Mouse (Mus musculus): ENCODE results near the gene Gm45713. TPM values are rescaled to one million over a fixed set of nuclear protein-coding genes. Genes with fewer than 3 reads are reported as not detected.
"Not testable (repeated sequence)": the region's sequence is repeated elsewhere in the genome, so short reads cannot be mapped to it uniquely, and the experiment has no call there.

Gm45713 gene
- polyA plus RNA-seq, 1 experiment from 2014 or later: 0.19 TPM

DNA sequence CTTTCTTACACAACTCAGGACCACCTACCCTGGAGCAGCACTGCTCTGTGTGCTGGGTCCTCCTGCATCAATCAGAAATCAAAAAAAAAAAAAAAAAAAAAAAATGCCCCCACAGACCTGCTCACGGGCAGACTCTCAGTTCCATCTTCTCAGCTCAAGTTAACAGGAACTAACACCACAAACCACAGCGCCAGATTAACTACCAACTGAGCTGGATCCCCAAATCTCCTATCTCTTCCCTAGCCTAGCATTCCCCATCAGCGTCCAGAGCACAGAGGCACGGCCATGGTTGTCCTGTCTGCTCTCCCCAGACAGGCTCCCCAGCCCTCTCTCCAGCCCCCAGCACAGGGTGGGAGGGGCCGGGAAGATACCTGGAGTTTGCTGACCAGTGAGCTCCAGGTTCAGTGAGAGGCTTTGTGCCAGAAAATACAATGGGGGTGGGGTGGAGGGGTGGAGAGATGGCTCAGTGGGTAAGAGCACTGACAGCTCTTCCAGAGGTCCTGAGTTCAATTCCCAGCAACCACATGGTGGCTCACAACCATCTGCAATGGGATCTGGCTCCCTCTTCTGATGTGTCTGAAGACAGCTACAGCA is 28.9 kb downstream of the Gm45713 start:
- WGBS: 53% methylated on average over 5 of the region's 5 CpGs

DNA sequence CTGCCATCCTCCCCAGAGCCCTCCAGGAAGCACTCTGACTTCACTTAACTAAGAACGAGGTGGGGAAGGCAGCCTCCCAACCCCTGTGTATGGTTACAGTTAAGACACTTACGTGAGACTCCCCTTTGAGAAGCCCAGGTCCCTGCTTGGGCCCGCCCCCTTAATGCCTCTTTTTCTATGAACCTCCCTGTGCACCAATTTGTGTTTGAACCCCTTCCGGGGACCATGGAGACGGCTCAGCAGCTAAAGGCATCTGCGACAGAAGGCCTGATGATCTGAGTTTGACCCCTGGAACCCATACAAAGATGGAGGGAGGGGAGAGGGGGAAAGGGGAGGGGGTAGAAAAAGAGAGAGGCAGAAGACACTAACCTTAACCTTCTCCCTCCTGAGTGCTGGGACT is 29.6 kb downstream of the Gm45713 start:
- no peaks in the 10 kb centered on the region for H3K9me3 ChIP-seq (replicated peaks)
- WGBS: 20% methylated on average over 6 of the region's 6 CpGs
- DNase-seq (ENCODE audit: low spot score): peak; percentile 73
- peak overlapping the region; percentile 35; the same call in 1 of the 2 replicates for H3K4me3 ChIP-seq
- H3K27me3 ChIP-seq (ENCODE audit: low read depth, poor library complexity, severe bottlenecking): no peaks in the 10 kb centered on the region
- H3K27ac ChIP-seq (replicated peaks): peak overlapping the region; percentile 81
- peaks cover 37% of the 10 kb centered on the region for H3K4me1 ChIP-seq
- no peaks in the 10 kb centered on the region for H3K36me3 ChIP-seq

More for the DNA sequence above, 28.9 kb downstream of the Gm45713 start:
- DNase-seq (ENCODE audit: low spot score): no peak
- peak overlapping the region; percentile 81 for H3K27ac ChIP-seq (replicated peaks)
- H3K9me3 ChIP-seq (replicated peaks): no peaks in the 10 kb centered on the region
- no peaks in the 10 kb centered on the region for H3K36me3 ChIP-seq
- H3K4me3 ChIP-seq: no peak overlapping the region
- no peaks in the 10 kb centered on the region for H3K27me3 ChIP-seq (ENCODE audit: low read depth, poor library complexity, severe bottlenecking)
- peaks cover 37% of the 10 kb centered on the region for H3K4me1 ChIP-seq

DNA sequence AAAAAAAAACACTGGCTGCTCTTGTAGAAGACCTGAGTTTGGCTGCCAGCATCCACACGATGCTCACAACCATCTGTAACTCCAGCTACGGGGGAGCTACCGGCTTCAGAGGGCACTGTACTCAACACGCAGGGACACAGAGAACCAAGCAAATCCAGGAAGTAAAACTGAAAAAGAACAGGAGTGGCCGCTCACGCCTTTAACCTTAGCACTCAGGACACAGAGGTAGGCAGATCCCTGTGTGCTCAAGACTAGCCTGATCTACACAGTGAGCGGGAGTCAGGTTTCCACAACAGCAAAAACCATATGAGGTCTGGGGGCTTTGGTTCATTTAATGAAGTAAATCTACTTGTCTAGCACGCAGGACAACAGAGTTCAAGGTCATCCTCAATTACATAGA is 30.5 kb downstream of the Gm45713 start:
- H3K4me1 ChIP-seq: peaks cover 37% of the 10 kb centered on the region
- 84% methylated on average over 8 of the region's 8 CpGs for WGBS
- peak overlapping the region; percentile 81 for H3K27ac ChIP-seq (replicated peaks)
- no peaks in the 10 kb centered on the region for H3K27me3 ChIP-seq (ENCODE audit: low read depth, poor library complexity, severe bottlenecking)
- H3K36me3 ChIP-seq: no peaks in the 10 kb centered on the region
- DNase-seq (ENCODE audit: low spot score): no peak
- no peaks in the 10 kb centered on the region for H3K9me3 ChIP-seq (replicated peaks)
- no peak overlapping the region for H3K4me3 ChIP-seq

DNA sequence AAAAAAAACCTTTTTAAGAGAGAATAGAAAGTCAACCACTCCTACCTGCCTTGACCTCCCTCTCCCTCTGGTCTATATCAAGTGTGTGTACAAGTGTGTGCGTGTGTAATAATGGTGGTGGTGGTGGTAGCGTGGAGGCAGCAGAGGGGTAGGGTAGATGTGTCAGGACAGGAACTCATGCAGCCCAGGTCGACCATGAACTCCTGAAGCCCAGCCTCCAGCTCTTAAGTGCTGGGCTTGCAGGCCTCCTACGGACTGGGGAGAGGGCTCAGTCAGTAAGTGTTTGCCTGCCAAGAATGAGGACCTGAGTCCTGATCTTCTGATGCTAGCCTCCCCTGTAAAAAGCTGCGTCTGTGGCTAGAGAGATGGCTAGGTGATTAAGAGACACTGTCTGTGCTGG is 31.1 kb downstream of the Gm45713 start:
- H3K4me1 ChIP-seq: peaks cover 37% of the 10 kb centered on the region
- H3K4me3 ChIP-seq: no peak overlapping the region
- no peak for DNase-seq (ENCODE audit: low spot score)
- no peaks in the 10 kb centered on the region for H3K9me3 ChIP-seq (replicated peaks)
- WGBS: 85% methylated on average over 5 of the region's 5 CpGs
- peak overlapping the region; percentile 81; the same call in 1 of the 2 replicates for H3K27ac ChIP-seq (replicated peaks)
- no peaks in the 10 kb centered on the region for H3K36me3 ChIP-seq
- no peaks in the 10 kb centered on the region for H3K27me3 ChIP-seq (ENCODE audit: low read depth, poor library complexity, severe bottlenecking)

DNA sequence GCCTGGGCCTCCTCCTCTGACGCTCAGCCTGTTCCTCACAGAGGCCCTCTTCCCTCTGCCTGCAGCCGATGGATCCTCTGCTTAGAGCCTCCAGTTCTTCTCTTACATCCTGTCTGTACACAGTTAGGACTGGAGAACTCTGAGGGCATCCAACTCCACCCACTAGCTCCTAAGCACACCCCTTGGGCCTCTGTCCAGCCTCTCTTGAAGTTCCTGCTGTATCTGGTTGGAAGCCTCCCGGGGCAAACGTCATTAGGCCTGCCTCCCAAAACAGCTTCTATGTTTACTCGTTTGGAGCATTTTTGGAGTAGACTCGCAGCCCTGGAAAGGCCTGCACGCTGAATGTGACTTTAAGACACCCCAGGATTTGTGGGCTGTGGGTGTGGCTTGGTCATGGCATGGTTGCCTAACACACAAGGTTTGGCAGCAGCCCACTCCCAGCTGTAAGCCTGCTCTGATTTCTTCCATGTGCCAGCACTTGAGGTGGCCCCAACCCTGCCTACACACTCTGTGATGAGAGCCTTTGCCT is 32.3 kb downstream of the Gm45713 start, which contains the start of gene Fcgrt:
Fcgrt (minus strand) TSS at position 200 of the 529 bp plus-strand sequence.
- WGBS: 83% methylated on average over 7 of the region's 7 CpGs
- Histone ChIP-seq H3K4me1 (peaks cover 37% of the 10 kb centered on the region), H3K36me3 (no peaks in the 10 kb centered on the region), H3K4me3 (no peak within 1 kb of the TSS; the same call in 1 of the 2 replicates), H3K9me3 (replicated peaks) (no peaks in the 10 kb centered on the region), H3K27me3 (ENCODE audit: low read depth, poor library complexity, severe bottlenecking) (no peaks in the 10 kb centered on the region), H3K27ac (replicated peaks) (peak within 1 kb of the TSS; percentile 7; the same call in 1 of the 2 replicates)
- DNase-seq (ENCODE audit: low spot score): no peak

DNA sequence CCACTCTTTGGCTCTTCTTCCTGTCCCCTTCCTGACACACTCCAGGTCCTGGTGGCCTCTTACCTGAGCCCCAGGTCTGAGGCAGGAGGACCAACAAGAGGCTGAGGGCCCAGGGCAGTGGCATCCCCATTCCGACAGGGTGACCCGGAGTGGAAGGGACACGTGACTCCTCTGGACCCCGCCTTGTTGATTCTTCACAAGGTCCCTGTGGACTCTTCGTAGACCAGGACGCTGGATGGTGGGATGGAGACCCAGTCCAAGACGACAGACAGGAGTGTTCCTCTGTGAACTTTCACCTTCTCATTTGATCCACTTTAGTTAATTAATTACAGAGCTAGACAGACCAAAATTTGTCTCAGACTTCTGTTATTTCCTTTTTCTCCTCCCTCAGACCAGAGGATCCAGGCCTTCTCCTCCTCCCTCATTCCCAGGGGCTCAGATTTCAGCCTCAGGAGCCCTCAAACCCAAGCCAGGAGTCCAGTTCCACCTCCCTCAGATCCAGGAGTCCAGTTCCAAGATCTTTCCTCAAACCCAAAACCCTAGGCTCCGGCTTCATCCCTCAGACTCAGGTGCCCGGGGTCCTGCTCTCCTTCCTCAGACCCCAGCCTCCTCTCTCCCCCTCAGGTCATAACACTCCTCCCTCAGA is 33.0 kb downstream of the Gm45713 start:
- no peaks in the 10 kb centered on the region for H3K9me3 ChIP-seq (replicated peaks)
- peak overlapping the region; percentile 7; the same call in 1 of the 2 replicates for H3K27ac ChIP-seq (replicated peaks)
- no peak for DNase-seq (ENCODE audit: low spot score)
- H3K4me3 ChIP-seq: no peak overlapping the region; the same call in 1 of the 2 replicates
- peaks cover 37% of the 10 kb centered on the region for H3K4me1 ChIP-seq
- no peaks in the 10 kb centered on the region for H3K36me3 ChIP-seq
- 87% methylated on average over 9 of the region's 9 CpGs for WGBS
- H3K27me3 ChIP-seq (ENCODE audit: low read depth, poor library complexity, severe bottlenecking): no peaks in the 10 kb centered on the region

DNA sequence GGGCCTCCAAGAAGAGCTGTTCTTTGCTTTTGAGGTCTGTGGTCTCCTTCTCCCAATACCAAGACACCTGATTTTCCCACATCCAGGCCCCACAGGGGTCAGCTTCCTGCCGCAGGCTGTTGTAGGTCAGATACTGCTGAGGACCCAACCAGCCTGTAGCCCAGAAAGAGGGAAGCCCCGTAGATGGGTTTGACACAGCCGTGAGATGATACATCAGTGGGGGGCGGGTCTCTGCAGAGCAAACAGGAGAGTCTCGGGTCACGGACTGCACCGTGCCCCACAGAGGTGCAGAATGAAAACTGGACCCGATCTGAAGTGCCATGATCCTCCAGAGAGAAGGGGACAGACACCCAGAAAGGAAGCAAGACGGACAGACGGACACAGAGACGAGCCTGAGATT is 33.6 kb downstream of the Gm45713 start:
- no peaks in the 10 kb centered on the region for H3K9me3 ChIP-seq (replicated peaks)
- no peak overlapping the region for H3K4me3 ChIP-seq
- H3K36me3 ChIP-seq: no peaks in the 10 kb centered on the region
- H3K27ac ChIP-seq (replicated peaks): no peak overlapping the region
- peaks cover 36% of the 10 kb centered on the region for H3K4me1 ChIP-seq
- DNase-seq (ENCODE audit: low spot score): no peak
- 90% methylated on average over 11 of the region's 11 CpGs for WGBS
- H3K27me3 ChIP-seq (ENCODE audit: low read depth, poor library complexity, severe bottlenecking): no peaks in the 10 kb centered on the region

DNA sequence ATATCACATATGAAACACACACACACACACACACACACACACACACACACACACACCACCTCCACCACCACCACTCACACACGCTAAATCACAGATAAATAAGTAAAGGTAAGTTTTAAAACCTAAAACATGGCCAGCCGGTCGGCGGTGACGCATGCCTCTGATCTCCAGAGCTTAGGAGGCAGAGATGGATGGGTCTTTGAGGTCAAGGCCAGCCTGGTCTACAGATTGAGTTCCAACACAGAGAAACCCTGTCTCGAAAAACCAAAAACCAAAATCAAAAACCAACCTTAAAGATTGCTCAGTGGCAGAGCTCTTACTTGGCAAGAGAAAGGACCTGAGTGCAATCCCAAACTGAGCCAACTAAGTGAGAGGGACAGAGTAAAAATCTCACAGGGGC is 36.0 kb downstream of the Gm45713 start:
- no peaks in the 10 kb centered on the region for H3K36me3 ChIP-seq
- H3K27me3 ChIP-seq (ENCODE audit: low read depth, poor library complexity, severe bottlenecking): no peaks in the 10 kb centered on the region
- DNase-seq (ENCODE audit: low spot score): no peak
- no peak overlapping the region for H3K4me3 ChIP-seq
- no peak overlapping the region for H3K27ac ChIP-seq (replicated peaks)
- H3K4me1 ChIP-seq: peaks cover 16% of the 10 kb centered on the region
- no peaks in the 10 kb centered on the region for H3K9me3 ChIP-seq (replicated peaks)
- WGBS: 95% methylated on average over 6 of the region's 6 CpGs

DNA sequence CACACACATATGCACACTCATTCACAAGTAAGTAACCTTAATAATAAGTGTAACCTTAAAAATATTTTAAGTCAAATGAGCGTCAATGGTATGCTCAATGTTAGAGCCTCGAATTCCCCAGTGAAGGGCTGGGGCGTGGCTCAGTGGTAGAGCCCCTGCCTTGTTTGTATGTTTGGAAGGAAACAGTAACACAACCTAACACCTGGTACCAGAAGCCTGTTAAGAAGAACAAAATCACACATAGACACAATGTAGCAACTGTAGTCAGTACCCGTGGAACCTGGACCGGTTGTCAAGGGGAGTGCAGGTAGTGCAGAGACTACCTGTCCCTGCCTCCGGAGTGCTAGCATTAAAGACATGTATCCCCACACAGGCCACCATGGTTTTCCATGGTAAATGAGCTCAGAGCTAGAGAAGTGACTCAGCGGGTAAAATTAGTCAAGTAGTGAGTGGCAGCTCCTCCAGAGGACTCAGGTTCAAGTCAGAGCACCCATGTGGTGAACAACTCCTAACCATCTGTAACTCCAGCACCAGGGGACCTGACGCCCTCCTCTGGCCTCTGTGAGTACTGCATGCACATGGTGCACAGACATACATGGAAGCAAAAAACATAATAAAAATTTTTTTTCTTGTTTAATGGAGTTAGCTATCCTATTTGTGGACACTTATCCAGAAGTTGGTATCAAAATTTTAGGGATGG is 37.3 kb downstream of the Gm45713 start:
- Histone ChIP-seq H3K36me3 (no peaks in the 10 kb centered on the region), H3K4me3 (no peak overlapping the region), H3K27me3 (ENCODE audit: low read depth, poor library complexity, severe bottlenecking) (no peaks in the 10 kb centered on the region), H3K27ac (replicated peaks) (no peak overlapping the region), H3K4me1 (peaks cover 9% of the 10 kb centered on the region), H3K9me3 (replicated peaks) (no peaks in the 10 kb centered on the region)
- WGBS: 90% methylated on average over 8 of the region's 8 CpGs
- DNase-seq (ENCODE audit: low spot score): no peak

DNA sequence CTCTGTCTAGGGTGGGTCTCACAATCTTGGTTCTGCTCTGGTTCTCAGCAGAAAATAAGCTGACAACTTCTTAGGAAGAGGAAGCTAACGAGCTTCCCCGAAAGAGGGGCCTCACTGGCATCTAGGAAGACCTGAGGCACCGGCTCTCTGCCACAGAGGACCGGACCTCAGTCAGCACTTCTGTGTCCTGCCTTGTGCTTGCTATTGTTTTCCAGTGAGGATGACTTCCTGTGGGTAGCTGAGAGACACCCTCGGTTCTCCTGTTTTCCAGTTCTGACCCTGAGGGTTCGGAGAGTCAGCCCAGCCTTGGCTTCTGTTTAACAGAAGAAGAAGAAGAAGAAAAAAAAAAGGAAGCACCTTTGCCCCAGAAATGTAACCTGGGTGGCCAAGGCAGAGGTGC is 38.6 kb downstream of the Gm45713 start:
- Histone ChIP-seq H3K36me3 (no peaks in the 10 kb centered on the region), H3K4me3 (no peak overlapping the region), H3K27me3 (ENCODE audit: low read depth, poor library complexity, severe bottlenecking) (no peaks in the 10 kb centered on the region), H3K27ac (replicated peaks) (no peak overlapping the region), H3K4me1 (peaks cover 12% of the 10 kb centered on the region), H3K9me3 (replicated peaks) (no peaks in the 10 kb centered on the region)
- no peak for DNase-seq (ENCODE audit: low spot score)
- WGBS: 77% methylated on average over 6 of the region's 6 CpGs

DNA sequence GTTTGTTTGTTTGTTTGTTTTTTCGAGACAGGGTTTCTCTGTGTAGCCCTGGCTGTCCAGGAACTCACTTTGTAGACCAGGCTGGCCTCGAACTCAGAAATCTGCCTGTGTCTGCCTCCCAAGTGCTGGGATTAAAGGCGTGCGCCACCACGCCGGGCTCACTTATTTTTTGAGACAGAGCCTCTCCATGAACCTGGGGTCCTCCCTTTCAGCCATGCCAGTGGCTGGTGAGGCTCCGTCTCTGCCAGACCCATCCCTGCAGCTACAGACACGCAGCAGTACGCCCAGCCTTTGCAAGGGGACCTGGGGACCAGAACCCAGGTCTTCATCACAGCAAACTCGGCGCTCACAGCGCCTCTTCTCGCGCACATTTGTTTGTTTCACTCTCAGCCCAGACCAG is 40.1 kb downstream of the Gm45713 start:
- H3K27ac ChIP-seq (replicated peaks); H3K9me3 ChIP-seq (replicated peaks); H3K36me3 ChIP-seq; H3K4me3 ChIP-seq; H3K27me3 ChIP-seq (ENCODE audit: low read depth, poor library complexity, severe bottlenecking); DNase-seq (ENCODE audit: low spot score): not testable (repeated sequence)
- H3K4me1 ChIP-seq: peaks cover 27% of the 10 kb centered on the region
- 92% methylated on average over 14 of the region's 14 CpGs for WGBS

DNA sequence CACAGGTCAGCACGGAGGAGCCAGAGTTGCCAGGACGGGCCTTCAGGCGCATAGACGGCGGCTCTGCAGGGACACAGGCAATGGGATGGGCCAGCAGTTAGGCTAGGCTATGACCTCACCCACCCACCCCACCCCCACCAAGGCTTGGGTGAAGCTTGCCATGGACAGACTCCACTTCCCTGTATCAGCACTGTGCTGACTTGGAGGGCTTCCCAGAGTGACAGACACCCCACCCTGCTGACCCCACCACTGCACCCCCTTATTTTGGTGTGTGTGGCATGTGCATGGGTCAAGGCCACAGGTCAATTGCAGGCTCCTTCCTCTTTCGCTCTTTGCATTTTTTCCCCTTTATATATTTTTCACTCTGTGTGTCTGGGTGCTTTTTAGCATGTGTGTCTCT is 40.7 kb downstream of the Gm45713 start:
- Histone ChIP-seq H3K4me1 (peaks cover 31% of the 10 kb centered on the region), H3K27me3 (ENCODE audit: low read depth, poor library complexity, severe bottlenecking) (0 out of 2 replicates have a peak, but pooled peaks cover 5% of the 10 kb centered on the region), H3K36me3 (no peaks in the 10 kb centered on the region), H3K4me3 (no peak overlapping the region), H3K27ac (replicated peaks) (no peak overlapping the region; the same call in 1 of the 2 replicates), H3K9me3 (replicated peaks) (no peaks in the 10 kb centered on the region)
- WGBS: 83% methylated on average over 6 of the region's 6 CpGs
- no peak for DNase-seq (ENCODE audit: low spot score)

Measured in midbrain, embryonic 10.5 days (tissue).